Comparison of ENCODE assay signal across 13 mouse cellular contexts in genomic region chr14:30612962-30613715, GRCm38 (mm10). TPM values are rescaled to one million over a fixed set of nuclear protein-coding genes. Genes with fewer than 3 reads are reported as not detected.
DNase-seq lines count a peak whose midpoint lies in the region; ATAC-seq and TF ChIP-seq lines count a peak whose summit lies in the region.
"Had no signal": no experiment of that assay in that cellular context is flagged by ENCODE, and none has a peak within 500 bp of the region (broad histone marks: within the 10 kb centered on the region; RNA-seq: fewer than 3 reads in every experiment).

No protein-coding gene starts in this region.

- no peak for TF ChIP-seq CTCF in gastrocnemius, adult 2 months (IDR thresholded peaks at IDR 0.05)
- TF ChIP-seq CTCF in lung, postnatal 0 days (IDR thresholded peaks at IDR 0.05), result no peak

- H3K9me3 ChIP-seq in lung, postnatal 0 days (ENCODE audit: low read length), result no peaks in the 10 kb centered on the region
- no peaks in the 10 kb centered on the region for H3K9me3 ChIP-seq in kidney, embryonic 14.5 days (ENCODE audit: control insufficient read depth, low read length)
- H3K9me3 ChIP-seq: embryonic facial prominence, embryonic 13.5 days; hindbrain, embryonic 12.5 days had no signal

- H3K4me1 ChIP-seq in lung, postnatal 0 days (ENCODE audit: insufficient read depth, low read depth, low read length), result peaks cover 5% of the 10 kb centered on the region; the same call in 1 of the 2 replicates
- 0 out of 2 replicates have a peak, but pooled peaks cover 2% of the 10 kb centered on the region for H3K4me1 ChIP-seq in kidney, embryonic 14.5 days (ENCODE audit: control insufficient read depth, insufficient read depth, low read length)

- WGBS in lung, postnatal 0 days, result 56% methylated on average over 2 of the region's 2 CpGs
- WGBS in kidney, embryonic 14.5 days, result 87% methylated on average over 2 of the region's 2 CpGs

- intact Hi-C loops in gastrocnemius, adult 2 months (cut with DNase I), result loop anchor here (1.0 kb wide), 1 partner anchor 22 kb away; no protein-coding TSS in a partner anchor

- H3K27ac ChIP-seq in gastrocnemius, adult 2 months, result peak overlapping the region; percentile 21; the same call in 1 of the 2 replicates
- H3K27ac ChIP-seq in lung, postnatal 0 days (ENCODE audit: low read length), result no peak overlapping the region
- no peak overlapping the region for H3K27ac ChIP-seq in kidney, embryonic 14.5 days (ENCODE audit: low read depth, low read length)
- H3K27ac ChIP-seq: embryonic facial prominence, embryonic 13.5 days; hindbrain, embryonic 12.5 days had no signal

- H3K27me3 ChIP-seq in lung, postnatal 0 days (replicated peaks; ENCODE audit: insufficient read depth, low read length), result no peaks in the 10 kb centered on the region
- H3K27me3 ChIP-seq in kidney, embryonic 14.5 days (ENCODE audit: control insufficient read depth, insufficient read depth, low read length), result no peaks in the 10 kb centered on the region
- H3K27me3 ChIP-seq: embryonic facial prominence, embryonic 13.5 days; hindbrain, embryonic 12.5 days had no signal

- H3K36me3 ChIP-seq in lung, postnatal 0 days (ENCODE audit: insufficient read depth, low read length), result 0 out of 2 replicates have a peak, but pooled peaks cover 3% of the 10 kb centered on the region
- H3K36me3 ChIP-seq in kidney, embryonic 14.5 days (ENCODE audit: control insufficient read depth, insufficient read depth, low read length), result peaks cover 9% of the 10 kb centered on the region; the same call in 1 of the 2 replicates

- ATAC-seq in lung, postnatal 0 days, result peak; percentile 16
- ATAC-seq in kidney, embryonic 14.5 days (ENCODE audit: low FRiP score, low TSS enrichment), result no peak
- ATAC-seq: midbrain, embryonic 16.5 days had no signal

- DNase-seq in gastrocnemius, adult 2 months, result peak; percentile 32
- DNase-seq in gastrocnemius, postnatal 25 days, result no peak
- no peak for DNase-seq in lung, postnatal 0 days (ENCODE audit: low spot score)
- no peak for DNase-seq in lung, postnatal 14 days
- DNase-seq in A20 (ENCODE audit: low read depth, low spot score) (peak; percentile 50), adipocyte (ENCODE audit: low spot score) (peak; percentile 51)
- no peak for DNase-seq in T-cell, adult 2 months (ENCODE audit: low spot score)

- H3K4me2 ChIP-seq in lung, postnatal 0 days (replicated peaks; ENCODE audit: low read depth, low read length), result no peak overlapping the region
- H3K4me2 ChIP-seq in kidney, embryonic 14.5 days (replicated peaks; ENCODE audit: low read depth, low read length), result no peak overlapping the region
- H3K4me2 ChIP-seq: embryonic facial prominence, embryonic 13.5 days; heart, embryonic 11.5 days; hindbrain, embryonic 12.5 days had no signal

- TF ChIP-seq EP300 in lung, postnatal 0 days (IDR thresholded peaks at IDR 0.05), result no peak

- H3K4me3 ChIP-seq in gastrocnemius, adult 2 months, result no peak overlapping the region
- no peak overlapping the region for H3K4me3 ChIP-seq in lung, postnatal 0 days (ENCODE audit: low read depth, low read length)
- no peak overlapping the region for H3K4me3 ChIP-seq in kidney, embryonic 14.5 days (ENCODE audit: low read length)
- H3K4me3 ChIP-seq: embryonic facial prominence, embryonic 13.5 days; erythroblast, embryonic 14.5 days; hindbrain, embryonic 12.5 days had no signal

- no peak overlapping the region for H3K9ac ChIP-seq in lung, postnatal 0 days (replicated peaks; ENCODE audit: low read depth)
- H3K9ac ChIP-seq in kidney, embryonic 14.5 days (ENCODE audit: low read depth, low read length), result no peak overlapping the region
- H3K9ac ChIP-seq: embryonic facial prominence, embryonic 13.5 days; hindbrain, embryonic 12.5 days had no signal

RNA-seq across cellular contexts. Expression of gene Prkcd, which starts 12.9 kb away (rescaled TPM):
- total RNA-seq in gastrocnemius, adult 2 months (2021), result 10 to 100 TPM in 1 of 2 experiments, 1 to 10 TPM in 1; 5.6 to 14.8 TPM
- total RNA-seq in gastrocnemius, postnatal 25 days (2021), result 1 to 10 TPM; 5.4 to 5.7 TPM
- 59.4 and 68.4 TPM in 2 replicates for polyA plus RNA-seq in lung, postnatal 0 days (2015; fragmentation: Nextera tagmentation; extraction: Ambion mirVana)
- 33.4 and 37.0 TPM in 2 replicates for polyA plus RNA-seq in kidney, embryonic 14.5 days (2014; fragmentation: Nextera tagmentation; extraction: Ambion mirVana)

RNA-seq across cellular contexts. Expression of gene Rft1, which starts 41.0 kb away (rescaled TPM):
- total RNA-seq in gastrocnemius, adult 2 months (2021), result 1 to 10 TPM; 4.9 to 5.5 TPM
- 1 to 10 TPM; 4.4 TPM for total RNA-seq in gastrocnemius, postnatal 25 days (2021)
- 14.4 and 15.5 TPM in 2 replicates for polyA plus RNA-seq in lung, postnatal 0 days (2015; fragmentation: Nextera tagmentation; extraction: Ambion mirVana)
- polyA plus RNA-seq in kidney, embryonic 14.5 days (2014; fragmentation: Nextera tagmentation; extraction: Ambion mirVana), result 11.6 and 19.4 TPM in 2 replicates

Comparison
In these comparisons a context has a peak if more than half of its experiments do, and no peak if none do; other contexts are left out.
1. DNase-seq: peak in gastrocnemius, adult 2 months (single experiment), A20 (single experiment) and adipocyte (single experiment); none in gastrocnemius, postnatal 25 days (single experiment), lung, postnatal 0 days (single experiment), lung, postnatal 14 days (single experiment) and T-cell, adult 2 months (single experiment).